Mouse (Mus musculus) heart, postnatal 0 days (tissue): ENCODE results near the gene Oca2. TPM values are rescaled to one million over a fixed set of nuclear protein-coding genes. Genes with fewer than 3 reads are reported as not detected.

Source experiments
- ATAC-seq: fragments of 200-750 bp; cut with Nextera tagmentation; 2 replicates; pipeline ENCODE4 v1.8.0; 2017; ENCODE audit warnings: low read depth, moderate number of reproducible peaks, moderate library complexity; ENCODE audit not compliant: insufficient read depth
- DNase-seq: peaks from one replicate; pipeline ENCODE4 v3.0.0-alpha.2; 2016; ENCODE audit warnings: low spot score
- H3K27ac ChIP-seq: fragments of 300-500 bp; sonication (generic); 2 replicates; pipeline ENCODE4 v1.5.1; 2014; ENCODE audit warnings: low read depth, mild to moderate bottlenecking
- H3K27me3 ChIP-seq: fragments of 300-500 bp; sonication (generic); 2 replicates; pipeline ENCODE4 v1.6.1; 2014; ENCODE audit warnings: low read length, mixed read lengths; ENCODE audit not compliant: control insufficient read depth, insufficient read depth
- H3K36me3 ChIP-seq: fragments of 300-500 bp; sonication (generic); replicated peaks from 2 replicates; pipeline ENCODE4 v1.6.1; 2014; ENCODE audit warnings: low read length, mixed read lengths; ENCODE audit not compliant: control insufficient read depth, insufficient read depth
- H3K4me1 ChIP-seq: fragments of 300-500 bp; sonication (generic); 2 replicates; pipeline ENCODE4 v1.6.1; 2014; ENCODE audit warnings: antibody characterized with exemption; ENCODE audit not compliant: control insufficient read depth, insufficient read depth
- H3K4me2 ChIP-seq: fragments of 300-500 bp; sonication (generic); 2 replicates; pipeline ENCODE4 v1.6.1; 2014; ENCODE audit warnings: low read depth, mild to moderate bottlenecking, low read length, moderate library complexity
- H3K4me3 ChIP-seq: fragments of 300-500 bp; sonication (generic); 2 replicates; pipeline ENCODE4 v1.5.1; 2014; ENCODE audit warnings: low read depth, low read length
- H3K9ac ChIP-seq: fragments of 300-500 bp; sonication (generic); replicated peaks from 2 replicates; pipeline ENCODE4 v1.6.1; 2014; ENCODE audit warnings: low read depth, low read length, mixed read lengths
- H3K9me3 ChIP-seq: fragments of 300-500 bp; sonication (generic); replicated peaks from 2 replicates; pipeline ENCODE4 v1.6.1; 2016; ENCODE audit warnings: low read length; ENCODE audit not compliant: control insufficient read depth
- CTCF ChIP-seq: IDR thresholded peaks from 2 replicates; pipeline ENCODE4 v1.5.1; 2016; ENCODE audit warnings: antibody characterized with exemption, control low read depth, low read depth
- EP300 ChIP-seq: IDR thresholded peaks from 2 replicates; pipeline ENCODE4 v1.6.1; 2016; ENCODE audit warnings: antibody characterized with exemption, low read depth
- WGBS: fragments of 180-500 bp; shearing (Covaris S2); extraction: QIAGEN DNeasy Blood & Tissue Kit; methylation state at CpG from one replicate; pipeline ENCODE4 v1.1.7; 2014; 5-methylcytosine and 5-hydroxymethylcytosine counted together
- polyA plus RNA-seq: library from polyadenylated mRNA; unstranded; fragments of >200 nt; fragmentation: Nextera tagmentation; extraction: Ambion mirVana; gene quantifications from 2 replicates; pipeline ENCODE4 v1.2.1, GENCODE M21; 2015
- total RNA-seq: library from RNA; depleted of rRNA; stranded (reverse); fragments of >200 nt; gene quantifications from 2 replicates; pipeline ENCODE4 v1.2.3, GENCODE M21; 2014; ENCODE audit warnings: low replicate concordance

Gene Oca2
- total and polyA plus RNA-seq, 2 experiments from 2014 or later, result not detected

DNA sequence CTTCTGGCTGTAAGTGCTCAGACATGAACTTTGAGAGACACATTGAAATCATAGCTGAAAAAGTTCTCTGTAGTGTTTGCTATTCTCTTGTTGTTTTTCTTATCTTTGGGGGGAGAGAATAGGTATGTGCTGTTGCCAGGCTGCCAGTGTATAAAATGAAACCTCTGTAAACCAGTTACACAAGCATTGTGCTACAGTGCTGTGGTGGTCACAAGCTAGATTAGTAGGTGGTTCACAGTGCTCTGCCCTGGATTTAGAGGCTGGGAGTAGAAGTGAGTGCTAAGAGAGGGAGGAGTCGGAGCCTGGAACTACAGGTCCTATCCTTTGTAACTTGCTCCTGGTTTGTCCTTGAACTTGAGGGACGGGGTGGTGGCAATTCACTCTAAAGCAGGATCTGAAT is 148.7 kb downstream of the Oca2 start:
- Histone ChIP-seq H3K27me3 (no peaks in the 10 kb centered on the region), H3K4me2 (no peak overlapping the region), H3K9me3 (0 out of 2 replicates have a peak, but pooled peaks cover 5% of the 10 kb centered on the region), H3K36me3 (no peaks in the 10 kb centered on the region), H3K4me1 (no peaks in the 10 kb centered on the region), H3K27ac (no peak overlapping the region), H3K4me3 (no peak overlapping the region), H3K9ac (no peak overlapping the region)
- no peak for TF ChIP-seq CTCF
- no peak for TF ChIP-seq EP300
- WGBS, result 50% methylated on average over 2 of the region's 2 CpGs
- no peak for ATAC-seq
- DNase-seq, result no peak

DNA sequence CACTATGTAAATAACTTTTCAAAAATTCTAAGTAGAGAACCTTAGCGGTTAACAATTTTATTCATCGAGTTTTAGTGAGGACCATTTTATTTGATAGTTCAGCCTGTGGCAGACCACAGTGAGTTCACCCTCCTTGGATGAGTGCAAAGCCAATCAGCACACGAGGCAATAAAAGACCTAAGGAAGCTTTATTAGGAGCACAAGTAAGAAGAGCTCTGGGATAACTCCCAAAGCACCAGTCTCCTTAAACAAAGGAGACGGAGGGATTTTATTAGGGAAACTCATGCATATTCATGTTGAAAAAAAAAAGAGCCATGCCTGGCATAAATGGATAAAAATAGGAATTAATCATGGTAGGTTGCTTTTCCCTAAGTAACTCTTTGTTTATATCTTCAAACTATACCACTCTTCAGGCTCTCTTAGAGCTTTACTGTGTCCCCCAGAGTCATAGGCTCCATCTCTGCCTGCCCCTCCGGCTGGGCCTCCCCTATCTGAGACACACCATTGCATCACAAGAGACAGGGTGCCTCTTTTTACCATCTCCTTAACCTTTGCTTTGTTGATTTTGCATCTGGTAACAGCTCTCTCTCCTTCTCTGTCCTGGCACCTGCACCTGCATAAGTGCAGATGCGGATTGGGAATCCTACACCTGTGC is 178.7 kb downstream of the Oca2 start:
- WGBS, result 59% methylated on average over 6 of the region's 6 CpGs
- Histone ChIP-seq H3K27me3 (no peaks in the 10 kb centered on the region), H3K36me3 (no peaks in the 10 kb centered on the region), H3K9ac (no peak overlapping the region), H3K4me3 (no peak overlapping the region), H3K4me2 (no peak overlapping the region), H3K9me3 (no peaks in the 10 kb centered on the region), H3K4me1 (no peaks in the 10 kb centered on the region), H3K27ac (no peak overlapping the region)
- no peak for TF ChIP-seq CTCF
- TF ChIP-seq EP300, result no peak
- no peak for DNase-seq
- ATAC-seq, result no peak

DNA sequence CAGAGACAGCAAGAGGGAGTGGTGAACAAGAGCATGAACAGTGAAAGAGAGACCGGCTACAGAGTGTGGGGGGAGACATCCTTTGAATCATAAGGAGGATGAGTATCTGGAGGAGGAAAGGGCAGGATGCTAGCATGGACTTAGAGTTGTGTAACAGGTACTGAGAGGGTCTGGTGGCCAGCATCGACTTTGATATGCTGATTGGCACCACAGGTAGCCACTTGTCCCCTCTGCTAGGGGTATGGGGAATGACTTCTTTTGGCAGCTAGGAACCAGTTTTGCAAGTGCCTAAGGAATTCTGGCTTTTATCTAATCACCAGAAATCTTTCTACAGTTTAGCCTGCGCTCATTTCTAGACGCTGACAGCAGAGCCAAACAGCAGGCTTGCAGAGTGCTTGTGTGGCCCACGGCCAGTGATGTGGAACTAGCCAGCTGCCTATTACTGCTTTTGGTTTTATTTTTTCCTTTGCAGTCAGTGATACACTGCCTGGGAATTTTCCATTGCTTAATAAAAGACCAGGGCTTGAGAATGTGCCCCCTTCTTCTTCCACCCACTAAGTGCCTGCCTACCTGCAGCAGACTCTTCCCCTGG is 179.8 kb downstream of the Oca2 start:
- no peak for DNase-seq
- TF ChIP-seq EP300 (no peak), CTCF (no peak)
- no peak for ATAC-seq
- no peaks in the 10 kb centered on the region for H3K4me1 ChIP-seq
- no peak overlapping the region for H3K9ac ChIP-seq
- H3K4me3 ChIP-seq, result no peak overlapping the region
- H3K36me3 ChIP-seq, result no peaks in the 10 kb centered on the region
- H3K4me2 ChIP-seq, result no peak overlapping the region
- H3K9me3 ChIP-seq, result no peaks in the 10 kb centered on the region
- 17% methylated on average over 5 of the region's 5 CpGs for WGBS
- H3K27ac ChIP-seq, result no peak overlapping the region
- no peaks in the 10 kb centered on the region for H3K27me3 ChIP-seq

DNA sequence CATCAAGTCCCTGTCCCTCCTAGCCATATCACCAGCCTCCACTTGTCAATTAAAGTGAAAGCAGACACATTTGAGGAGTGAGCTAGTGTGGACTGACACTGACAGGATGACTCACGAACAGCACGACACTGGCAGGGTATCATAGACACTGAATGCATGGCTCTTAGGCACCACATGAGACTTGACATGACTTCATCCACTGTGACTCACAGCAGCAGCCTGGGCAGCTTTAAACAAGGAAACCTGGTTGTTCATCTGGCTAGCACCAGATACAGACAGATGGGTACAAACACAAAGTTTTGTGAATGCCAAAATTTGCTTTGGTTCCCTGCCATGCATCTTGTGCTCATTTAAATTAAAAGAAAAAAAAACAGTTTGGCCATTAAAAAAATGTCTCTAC is 182.4 kb downstream of the Oca2 start:
- no peak for DNase-seq
- TF ChIP-seq CTCF (no peak), EP300 (no peak)
- H3K4me2 ChIP-seq, result no peak overlapping the region
- no peaks in the 10 kb centered on the region for H3K4me1 ChIP-seq
- no peaks in the 10 kb centered on the region for H3K9me3 ChIP-seq
- WGBS, result 18% methylated on average over 2 of the region's 2 CpGs
- ATAC-seq, result no peak
- no peak overlapping the region for H3K4me3 ChIP-seq
- no peak overlapping the region for H3K27ac ChIP-seq
- no peaks in the 10 kb centered on the region for H3K27me3 ChIP-seq
- no peak overlapping the region for H3K9ac ChIP-seq
- H3K36me3 ChIP-seq, result no peaks in the 10 kb centered on the region

DNA sequence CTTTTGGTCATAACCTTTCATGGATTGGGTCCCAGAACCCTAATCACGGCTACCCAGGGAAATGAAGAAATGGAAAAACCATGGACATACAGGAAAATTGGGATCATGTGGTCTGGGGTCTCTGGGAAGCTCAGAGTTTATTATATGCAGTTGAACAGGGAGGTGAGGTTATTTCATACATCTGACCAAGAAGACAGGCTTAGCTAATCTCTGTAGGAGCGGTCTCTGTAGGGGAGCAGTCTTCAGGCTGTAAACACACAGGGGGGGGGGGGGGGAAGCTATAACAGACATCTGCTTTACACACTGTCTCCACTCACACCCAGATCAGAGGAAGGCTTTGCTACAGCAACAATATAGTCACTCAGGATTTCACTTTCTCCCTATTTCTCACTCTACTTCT is 184.0 kb downstream of the Oca2 start:
- TF ChIP-seq CTCF (no peak), EP300 (no peak)
- no peaks in the 10 kb centered on the region for H3K36me3 ChIP-seq
- no peaks in the 10 kb centered on the region for H3K9me3 ChIP-seq
- no peak overlapping the region for H3K4me3 ChIP-seq
- 60% methylated on average over 2 of the region's 2 CpGs for WGBS
- H3K27ac ChIP-seq, result no peak overlapping the region
- no peak overlapping the region for H3K9ac ChIP-seq
- H3K27me3 ChIP-seq, result no peaks in the 10 kb centered on the region
- no peak overlapping the region for H3K4me2 ChIP-seq
- no peaks in the 10 kb centered on the region for H3K4me1 ChIP-seq
- no peak for ATAC-seq
- no peak for DNase-seq
